Mouse (Mus musculus) MEL (cell line): Measurements from ENCODE around the gene Rogdi. TPM values are rescaled to one million over a fixed set of nuclear protein-coding genes. Genes with fewer than 3 reads are reported as not detected.

Experiments
- DNase-seq: peaks from one replicate; pipeline ENCODE4 v3.0.0; 2011; ENCODE audit warnings: low read depth, low spot score
- H3K27ac ChIP-seq: 2 replicates; pipeline ENCODE4 v1.5.1; 2012; ENCODE audit warnings: low read depth, mild to moderate bottlenecking, control low read depth, low read length, moderate library complexity; ENCODE audit not compliant: control insufficient read depth
- H3K27me3 ChIP-seq, 2 experiments: fragments of 150-350 bp in 1 of 2; sonication (generic) in 1 of 2; 2 replicates each; pipeline ENCODE4 v1.6.1; 2012; ENCODE audit warnings: low read length in 2 of 2, mild to moderate bottlenecking in 2 of 2, improper control_type of control experiment in 1 of 2, moderate library complexity in 1 of 2; ENCODE audit not compliant: insufficient read depth in 2 of 2, control insufficient read depth in 1 of 2
- H3K36me3 ChIP-seq, 2 experiments: 2 replicates each; pipeline ENCODE4 v1.6.1; 2012 to 2014; ENCODE audit warnings: low read length in 2 of 2, improper control_type of control experiment in 1 of 2, inconsistent platforms in 1 of 2, mild to moderate bottlenecking in 1 of 2; ENCODE audit not compliant: insufficient read depth in 2 of 2, control insufficient read depth in 1 of 2
- H3K4me1 ChIP-seq, 2 experiments: fragments of 150-350 bp in 1 of 2; sonication (generic) in 1 of 2; 2 replicates each; pipeline ENCODE4 v1.6.1; 2012; ENCODE audit warnings: low read length in 2 of 2, improper control_type of control experiment in 1 of 2, mild to moderate bottlenecking in 1 of 2; ENCODE audit not compliant: insufficient read depth in 2 of 2, control insufficient read depth in 1 of 2
- H3K4me3 ChIP-seq, 2 experiments: fragments of 150-350 bp in 1 of 2; sonication (generic) in 1 of 2; 2 replicates each; pipeline ENCODE4 v1.5.1; 2012; ENCODE audit warnings: low read depth in 2 of 2, low read length in 2 of 2, mild to moderate bottlenecking in 2 of 2, moderate library complexity in 2 of 2, control low read depth in 1 of 2, improper control_type of control experiment in 1 of 2; ENCODE audit not compliant: control insufficient read depth in 1 of 2, insufficient read depth in 1 of 2
- H3K79me2 ChIP-seq: 2 replicates; pipeline ENCODE4 v1.6.1; 2012; ENCODE audit warnings: mild to moderate bottlenecking, low read length, moderate library complexity; ENCODE audit not compliant: control insufficient read depth, poor library complexity, insufficient read depth
- H3K9ac ChIP-seq: 2 replicates; pipeline ENCODE4 v1.6.1; 2012; ENCODE audit warnings: low read depth, mild to moderate bottlenecking, control low read depth, low read length, moderate library complexity; ENCODE audit not compliant: control insufficient read depth, poor library complexity, severe bottlenecking
- H3K9me3 ChIP-seq: fragments of 150-350 bp; sonication (generic); replicated peaks from 2 replicates; pipeline ENCODE4 v1.6.1; 2012; ENCODE audit warnings: mild to moderate bottlenecking, low read length, improper control_type of control experiment, moderate library complexity; ENCODE audit not compliant: insufficient read depth
- CHD1 ChIP-seq: IDR thresholded peaks from 2 replicates; pipeline ENCODE4 v1.6.1; 2012; ENCODE audit warnings: low read depth, mild to moderate bottlenecking, inconsistent platforms, low read length, improper control_type of control experiment
- CHD2 ChIP-seq: IDR thresholded peaks from 2 replicates; pipeline ENCODE4 v1.6.1; 2011; ENCODE audit warnings: low read length, improper control_type of control experiment
- CTCF ChIP-seq, 3 experiments: IDR thresholded peaks in 2 of 3; conservative IDR thresholded peaks in 1 of 3; 2 replicates each; pipeline ENCODE4 v1.5.1; 2011 to 2012; ENCODE audit warnings: low read length in 3 of 3, low read depth in 2 of 3, mild to moderate bottlenecking in 2 of 3, improper control_type of control experiment in 1 of 3, inconsistent platforms in 1 of 3, mixed read lengths in 1 of 3, moderate library complexity in 1 of 3; ENCODE audit not compliant: control insufficient read depth in 1 of 3, insufficient read depth in 1 of 3, poor library complexity in 1 of 3, severe bottlenecking in 1 of 3
- E2F4 ChIP-seq: IDR thresholded peaks from 2 replicates; pipeline ENCODE4 v1.6.1; 2011; ENCODE audit warnings: low read depth, low read length, improper control_type of control experiment, borderline replicate concordance
- ELF1 ChIP-seq: IDR thresholded peaks from 2 replicates; pipeline ENCODE4 v1.6.1; 2014; ENCODE audit warnings: low read depth, mild to moderate bottlenecking, inconsistent platforms, low read length, improper control_type of control experiment, moderate library complexity
- EP300 ChIP-seq, 2 experiments: IDR thresholded peaks; 2 replicates each; pipeline ENCODE4 v1.6.1; 2011; ENCODE audit warnings: improper control_type of control experiment in 2 of 2, low read length in 2 of 2, low read depth in 1 of 2, mild to moderate bottlenecking in 1 of 2
- GABPA ChIP-seq: IDR thresholded peaks from 2 replicates; pipeline ENCODE4 v1.6.1; 2012; ENCODE audit warnings: low read depth, mild to moderate bottlenecking, inconsistent platforms, low read length, improper control_type of control experiment, moderate library complexity
- GATA1 ChIP-seq: IDR thresholded peaks from 2 replicates; pipeline ENCODE4 v1.6.1; 2011; ENCODE audit warnings: low read depth, low read length, improper control_type of control experiment
- JUND ChIP-seq: IDR thresholded peaks from 2 replicates; pipeline ENCODE4 v1.6.1; 2011; ENCODE audit warnings: low read depth, mild to moderate bottlenecking, improper control_type of control experiment, low read length
- KAT2A ChIP-seq: conservative IDR thresholded peaks from 2 replicates; pipeline ENCODE4 v1.6.1; 2012; ENCODE audit warnings: low read depth, low read length, improper control_type of control experiment, inconsistent platforms
- MAFK ChIP-seq: IDR thresholded peaks from 2 replicates; pipeline ENCODE4 v1.6.1; 2011; ENCODE audit warnings: low read depth, mild to moderate bottlenecking, low read length, improper control_type of control experiment, borderline replicate concordance
- MAX ChIP-seq: IDR thresholded peaks from 2 replicates; pipeline ENCODE4 v1.6.1; 2011; ENCODE audit warnings: low read length, improper control_type of control experiment
- MAZ ChIP-seq: IDR thresholded peaks from 2 replicates; pipeline ENCODE4 v1.6.1; 2012; ENCODE audit warnings: low read depth, mild to moderate bottlenecking, inconsistent platforms, low read length, improper control_type of control experiment
- MEF2A ChIP-seq: IDR thresholded peaks from 2 replicates; pipeline ENCODE4 v1.6.1; 2014; ENCODE audit warnings: low read depth, mild to moderate bottlenecking, inconsistent platforms, low read length, improper control_type of control experiment; ENCODE audit not compliant: poor library complexity, insufficient replicate concordance, severe bottlenecking; ENCODE audit errors: extremely low read depth
- MXI1 ChIP-seq: IDR thresholded peaks from 2 replicates; pipeline ENCODE4 v1.6.1; 2011; ENCODE audit warnings: mild to moderate bottlenecking, low read depth, low read length, improper control_type of control experiment
- MYB ChIP-seq: IDR thresholded peaks from 2 replicates; pipeline ENCODE4 v1.6.1; 2011; ENCODE audit warnings: mild to moderate bottlenecking, low read depth, low read length, improper control_type of control experiment
- MYC ChIP-seq: IDR thresholded peaks from 2 replicates; pipeline ENCODE4 v1.6.1; 2011; ENCODE audit warnings: low read depth, mild to moderate bottlenecking, low read length, improper control_type of control experiment, moderate library complexity
- NELFE ChIP-seq: IDR thresholded peaks from 2 replicates; pipeline ENCODE4 v1.6.1; 2011; ENCODE audit warnings: low read depth, low read length, improper control_type of control experiment
- NRF1 ChIP-seq: IDR thresholded peaks from 2 replicates; pipeline ENCODE4 v1.6.1; 2014; ENCODE audit warnings: low read depth, mild to moderate bottlenecking, inconsistent platforms, low read length, improper control_type of control experiment, moderate library complexity; ENCODE audit not compliant: poor library complexity, insufficient read depth, severe bottlenecking
- POLR2A ChIP-seq, 2 experiments: IDR thresholded peaks; 2 replicates each; pipeline ENCODE4 v1.6.1; 2011 to 2012; ENCODE audit warnings: low read length in 2 of 2, mild to moderate bottlenecking in 2 of 2, control low read depth in 1 of 2, improper control_type of control experiment in 1 of 2, low read depth in 1 of 2, moderate library complexity in 1 of 2; ENCODE audit not compliant: control insufficient read depth in 1 of 2, insufficient read depth in 1 of 2, poor library complexity in 1 of 2
- POLR2AphosphoS2 ChIP-seq: IDR thresholded peaks from 2 replicates; pipeline ENCODE4 v1.6.1; 2011; ENCODE audit warnings: low read length, improper control_type of control experiment
- POLR2AphosphoS5 ChIP-seq: IDR thresholded peaks from 2 replicates; pipeline ENCODE4 v1.6.1; 2012; ENCODE audit warnings: low read depth, borderline replicate concordance, mild to moderate bottlenecking, inconsistent platforms, low read length, moderate library complexity, mixed read lengths
- RAD21 ChIP-seq: IDR thresholded peaks from 2 replicates; pipeline ENCODE4 v1.6.1; 2011; ENCODE audit warnings: mild to moderate bottlenecking, low read depth, low read length, improper control_type of control experiment
- RCOR1 ChIP-seq: IDR thresholded peaks from 2 replicates; pipeline ENCODE4 v1.6.1; 2012; ENCODE audit warnings: low read depth, mild to moderate bottlenecking, inconsistent platforms, low read length, improper control_type of control experiment
- SIN3A ChIP-seq: IDR thresholded peaks from 2 replicates; pipeline ENCODE4 v1.6.1; 2012; ENCODE audit warnings: low read length, improper control_type of control experiment, inconsistent platforms
- SMC3 ChIP-seq: IDR thresholded peaks from 2 replicates; pipeline ENCODE4 v1.6.1; 2011; ENCODE audit warnings: low read depth, low read length, improper control_type of control experiment
- TAL1 ChIP-seq: IDR thresholded peaks from 2 replicates; pipeline ENCODE4 v1.6.1; 2012; ENCODE audit warnings: mild to moderate bottlenecking, inconsistent platforms, low read length, moderate library complexity, mixed read lengths
- TBP ChIP-seq: IDR thresholded peaks from 2 replicates; pipeline ENCODE4 v1.8.0; 2011; ENCODE audit warnings: low read depth, low read length, improper control_type of control experiment
- UBTF ChIP-seq: IDR thresholded peaks from 2 replicates; pipeline ENCODE4 v1.6.1; 2012; ENCODE audit warnings: low read depth, mild to moderate bottlenecking, inconsistent platforms, low read length, improper control_type of control experiment, moderate library complexity, borderline replicate concordance; ENCODE audit not compliant: insufficient read depth
- USF1 ChIP-seq: IDR thresholded peaks from 2 replicates; pipeline ENCODE4 v1.6.1; 2014; ENCODE audit warnings: low read depth, mild to moderate bottlenecking, inconsistent platforms, low read length, improper control_type of control experiment, moderate library complexity
- USF2 ChIP-seq, 2 experiments: IDR thresholded peaks; 2 replicates each; pipeline ENCODE4 v1.6.1; 2011 to 2012; ENCODE audit warnings: improper control_type of control experiment in 2 of 2, low read length in 2 of 2, borderline replicate concordance in 1 of 2, inconsistent platforms in 1 of 2, low read depth in 1 of 2, mild to moderate bottlenecking in 1 of 2; ENCODE audit not compliant: insufficient read depth in 1 of 2
- ZC3H11A ChIP-seq: IDR thresholded peaks from 2 replicates; pipeline ENCODE4 v1.6.1; 2012; ENCODE audit warnings: low read depth, mild to moderate bottlenecking, inconsistent platforms, low read length, improper control_type of control experiment
- ZKSCAN1 ChIP-seq: IDR thresholded peaks from 2 replicates; pipeline ENCODE4 v1.6.1; 2012; ENCODE audit warnings: low read depth, mild to moderate bottlenecking, inconsistent platforms, low read length, improper control_type of control experiment, moderate library complexity
- ZMIZ1 ChIP-seq: IDR thresholded peaks from 2 replicates; pipeline ENCODE4 v1.6.1; 2012; ENCODE audit warnings: low read depth, mild to moderate bottlenecking, inconsistent platforms, low read length, improper control_type of control experiment, moderate library complexity
- ZNF384 ChIP-seq: IDR thresholded peaks from 2 replicates; pipeline ENCODE4 v1.6.1; 2012; ENCODE audit warnings: low read depth, mild to moderate bottlenecking, inconsistent platforms, low read length, improper control_type of control experiment
- polyA plus RNA-seq, 2 experiments: library from polyadenylated mRNA; stranded (reverse) in 1 of 2; unstranded in 1 of 2; fragments of >175 nt in 1 of 2; fragments of >200 nt in 1 of 2; gene quantifications; 2 replicates each; pipeline versions ENCODE4 v1.2.1 to v1.2.4; 2012; ENCODE audit warnings: low replicate concordance in 2 of 2, low read depth in 1 of 2; ENCODE audit not compliant: insufficient read length in 2 of 2, insufficient read depth in 1 of 2, missing spikeins in 1 of 2
- total RNA-seq: library from RNA; depleted of rRNA; stranded (reverse); fragments of 300-350 nt; gene quantifications from 2 replicates; pipeline ENCODE4 v1.2.3, GENCODE M21; 2012; rRNA removed

Rogdi gene
- total RNA-seq (1.7 and 1.9 TPM in 2 replicates), polyA plus RNA-seq (10 to 100 TPM in 1 of 2 experiments, not detected in 1; 17.8 TPM)

GRCm38 (mm10) chr16:5013054-5013838 is at the start of gene Rogdi:
Gene Rogdi, minus strand, starts transcription at chr16:5013553.
- Histone ChIP-seq H3K79me2 (no peaks in the 10 kb centered on the region), H3K4me1 (peaks cover 0 to 15% of the 10 kb centered on the region in 2 experiments; a peak in 2 of 4 replicates), H3K27me3 (no peaks in the 10 kb centered on the region), H3K36me3 (peaks cover 2 to 6% of the 10 kb centered on the region in 2 experiments; a peak in 3 of 4 replicates), H3K9me3 (no peaks in the 10 kb centered on the region), H3K27ac (peak within 1 kb of the TSS; percentile 20), H3K4me3 (peak within 1 kb of the TSS; percentile 39 to 65), H3K9ac (peak within 1 kb of the TSS; percentile 38)
- no peak for TF ChIP-seq MYC
- peak; percentile 60; the same call in 1 of the 2 replicates for TF ChIP-seq SIN3A
- no peak for TF ChIP-seq TBP
- TF ChIP-seq TAL1: no peak
- TF ChIP-seq ZC3H11A: no peak
- TF ChIP-seq SMC3: no peak
- TF ChIP-seq ZKSCAN1: no peak
- TF ChIP-seq USF2 (IDR thresholded peaks at IDR 0.05; ENCODE audit: borderline replicate concordance in 1 of 2, insufficient read depth in 1 of 2, low read depth in 1 of 2, low read length in 2 of 2): no peak
- no peak for TF ChIP-seq RCOR1
- no peak for TF ChIP-seq RAD21
- TF ChIP-seq ELF1: no peak
- peak; percentile 54 to 60; a peak in 2 of 4 replicates for TF ChIP-seq POLR2A (IDR thresholded peaks at IDR 0.05; ENCODE audit: control insufficient read depth in 1 of 2, insufficient read depth in 1 of 2, low read depth in 1 of 2, low read length in 2 of 2, poor library complexity in 1 of 2)
- TF ChIP-seq UBTF: no peak
- TF ChIP-seq ZNF384: no peak
- TF ChIP-seq MXI1: no peak
- 0 out of 2 replicates have a peak, but pooled peaks have one; percentile 31 for TF ChIP-seq USF1
- TF ChIP-seq EP300 (IDR thresholded peaks at IDR 0.05; ENCODE audit: low read depth in 1 of 2, low read length in 2 of 2): no peak
- TF ChIP-seq JUND: no peak
- TF ChIP-seq NELFE: peak; percentile 22; the same call in 1 of the 2 replicates
- no peak for TF ChIP-seq MAZ
- TF ChIP-seq KAT2A: no peak
- 0 out of 6 replicates have a peak, but pooled peaks of 1 of the 3 experiments have one; percentile 15 for TF ChIP-seq CTCF (IDR thresholded peaks at IDR 0.05 in 2 of 3, conservative IDR thresholded peaks at IDR 0.05 in 1 of 3; ENCODE audit: control insufficient read depth in 1 of 3, insufficient read depth in 1 of 3, low read depth in 2 of 3, low read length in 3 of 3, poor library complexity in 1 of 3, severe bottlenecking in 1 of 3)
- peak; percentile 42; the same call in 1 of the 2 replicates for TF ChIP-seq POLR2AphosphoS2
- no peak for TF ChIP-seq MYB
- TF ChIP-seq NRF1: 0 out of 2 replicates have a peak, but pooled peaks have one; percentile 26
- no peak for TF ChIP-seq ZMIZ1
- no peak for TF ChIP-seq E2F4
- TF ChIP-seq MAX: peak; percentile 41; the same call in 1 of the 2 replicates
- no peak for TF ChIP-seq MEF2A
- TF ChIP-seq CHD2: peak; percentile 33
- no peak; the same call in 1 of the 2 replicates for TF ChIP-seq POLR2AphosphoS5
- no peak for TF ChIP-seq CHD1
- TF ChIP-seq MAFK: no peak
- TF ChIP-seq GATA1: no peak
- no peak for TF ChIP-seq GABPA
- DNase-seq: peak; percentile 99
